Mouse (Mus musculus) intestine, postnatal 0 days (tissue): Measurements from ENCODE around the gene Neurl3. TPM values are rescaled to one million over a fixed set of nuclear protein-coding genes. Genes with fewer than 3 reads are reported as not detected.

Experiments
- ATAC-seq: fragments of 200-750 bp; cut with Nextera tagmentation; 2 replicates; pipeline ENCODE4 v1.8.0; 2017; ENCODE audit warnings: mild to moderate bottlenecking, moderate TSS enrichment, moderate library complexity
- H3K27ac ChIP-seq: fragments of 300-500 bp; sonication (generic); 2 replicates; pipeline ENCODE4 v1.5.1; 2014; ENCODE audit warnings: mild to moderate bottlenecking, low read depth, low read length, moderate library complexity
- H3K27me3 ChIP-seq: fragments of 300-500 bp; sonication (generic); replicated peaks from 2 replicates; pipeline ENCODE4 v1.6.1; 2014; ENCODE audit warnings: low read length, mixed read lengths; ENCODE audit not compliant: control insufficient read depth, insufficient read depth
- H3K36me3 ChIP-seq: fragments of 300-500 bp; sonication (generic); 2 replicates; pipeline ENCODE4 v1.6.1; 2014; ENCODE audit warnings: mild to moderate bottlenecking, moderate library complexity; ENCODE audit not compliant: control insufficient read depth, insufficient read depth
- H3K4me1 ChIP-seq: fragments of 300-500 bp; sonication (generic); replicated peaks from 2 replicates; pipeline ENCODE4 v1.6.1; 2014; ENCODE audit warnings: antibody characterized with exemption, low read length, mixed read lengths; ENCODE audit not compliant: control insufficient read depth, insufficient read depth
- H3K4me2 ChIP-seq: fragments of 300-500 bp; sonication (generic); replicated peaks from 2 replicates; pipeline ENCODE4 v1.6.1; 2014; ENCODE audit warnings: low read depth, mild to moderate bottlenecking, moderate library complexity
- H3K4me3 ChIP-seq: fragments of 300-500 bp; sonication (generic); 2 replicates; pipeline ENCODE4 v1.5.1; 2014; ENCODE audit warnings: low read depth, low read length
- H3K9ac ChIP-seq: fragments of 300-500 bp; sonication (generic); 2 replicates; pipeline ENCODE4 v1.6.1; 2014; ENCODE audit warnings: mild to moderate bottlenecking, low read depth, low read length
- H3K9me3 ChIP-seq: fragments of 300-500 bp; sonication (generic); 2 replicates; pipeline ENCODE4 v1.6.1; 2016; ENCODE audit warnings: mixed run types; ENCODE audit not compliant: control insufficient read depth
- CTCF ChIP-seq: sonication (generic); IDR thresholded peaks from 2 replicates; pipeline ENCODE4 v1.5.1; 2016; ENCODE audit warnings: low read depth, mild to moderate bottlenecking, control low read depth, antibody characterized with exemption, moderate library complexity
- WGBS: fragments of 180-500 bp; shearing (Covaris S2); extraction: QIAGEN DNeasy Blood & Tissue Kit; methylation state at CpG from one replicate; pipeline ENCODE4 v1.1.7; 2014; 5-methylcytosine and 5-hydroxymethylcytosine counted together
- polyA plus RNA-seq: library from polyadenylated mRNA; unstranded; fragments of >200 nt; fragmentation: Nextera tagmentation; extraction: Ambion mirVana; gene quantifications from 2 replicates; pipeline ENCODE4 v1.2.1, GENCODE M21; 2015

The Neurl3 gene
- polyA plus RNA-seq, 1 experiment from 2014 or later = 15.6 TPM

DNA sequence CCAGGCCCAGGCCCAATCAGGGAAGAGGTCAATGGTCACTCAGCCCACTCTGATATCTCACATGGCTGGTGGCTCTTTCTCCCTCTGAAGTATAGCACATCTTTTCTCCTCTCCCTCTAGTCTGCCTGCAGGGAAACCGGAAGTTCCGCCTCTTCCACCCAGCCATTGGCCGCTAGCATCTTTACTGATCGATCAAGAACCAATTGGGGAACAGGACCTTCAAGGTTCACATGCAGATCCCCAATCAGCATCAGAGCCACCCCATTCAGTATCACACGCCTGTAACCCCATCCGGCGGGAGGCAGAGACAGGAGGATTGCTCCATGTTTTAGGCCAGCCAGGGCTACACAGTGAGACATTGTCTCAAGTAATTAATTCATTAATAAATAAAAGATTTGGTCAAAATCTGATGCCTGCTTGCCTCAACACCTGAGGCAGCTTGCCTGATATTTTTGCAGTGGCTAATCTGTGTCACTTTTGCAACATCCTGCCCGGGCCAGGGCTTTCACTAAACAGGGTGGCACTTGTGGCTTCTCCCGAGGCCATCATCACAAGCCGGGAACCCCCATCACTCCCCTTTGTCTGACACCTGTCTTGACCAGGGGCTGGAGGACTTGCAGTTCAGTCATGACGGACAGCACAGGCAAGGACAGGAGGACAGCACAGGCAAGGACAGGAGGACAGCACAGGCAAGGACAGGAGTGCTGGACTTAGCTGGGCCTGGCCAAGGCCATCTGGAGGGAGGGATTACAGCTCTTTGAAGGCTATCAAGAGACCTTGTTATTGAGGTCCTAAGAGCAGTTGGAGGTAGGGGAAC lies 40.7 kb upstream of the Neurl3 start:
- Histone ChIP-seq H3K36me3 (no peaks in the 10 kb centered on the region), H3K4me1 (no peaks in the 10 kb centered on the region), H3K9me3 (no peaks in the 10 kb centered on the region), H3K27me3 (no peaks in the 10 kb centered on the region), H3K27ac (no peak overlapping the region), H3K9ac (no peak overlapping the region), H3K4me2 (no peak overlapping the region), H3K4me3 (no peak overlapping the region)
- no peak for TF ChIP-seq CTCF
- no peak for ATAC-seq
- 88% methylated on average over 11 of the region's 11 CpGs for WGBS

DNA sequence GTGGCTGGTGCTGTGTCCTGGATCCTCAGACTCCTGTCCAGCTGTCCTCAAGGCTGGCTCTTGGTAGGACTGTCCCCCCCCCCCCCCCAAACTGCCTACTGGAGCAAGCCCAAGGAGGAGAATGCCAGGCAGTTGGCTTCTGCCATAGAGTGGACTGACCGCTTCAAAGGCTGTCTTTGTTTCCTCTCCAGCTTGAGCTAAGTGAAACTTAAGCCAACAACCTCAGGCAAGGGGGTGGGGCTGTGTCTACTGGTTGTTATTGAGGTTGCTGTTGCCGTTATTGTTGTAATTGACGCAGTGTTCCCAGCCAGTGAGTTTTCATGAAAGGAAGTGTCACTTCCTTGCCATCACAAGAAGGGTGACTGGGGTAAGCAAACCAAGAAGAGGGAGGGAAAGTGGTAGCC lies 35.0 kb upstream of the Neurl3 start:
- Histone ChIP-seq H3K36me3 (no peaks in the 10 kb centered on the region), H3K4me3 (no peak overlapping the region), H3K9ac (no peak overlapping the region), H3K27me3 (no peaks in the 10 kb centered on the region; the same call in 1 of the 2 replicates), H3K27ac (no peak overlapping the region), H3K4me2 (peak overlapping the region; percentile 92; the same call in 1 of the 2 replicates), H3K9me3 (no peaks in the 10 kb centered on the region), H3K4me1 (no peaks in the 10 kb centered on the region)
- WGBS = 40% methylated on average over 3 of the region's 3 CpGs
- no peak for ATAC-seq
- TF ChIP-seq CTCF = no peak

DNA sequence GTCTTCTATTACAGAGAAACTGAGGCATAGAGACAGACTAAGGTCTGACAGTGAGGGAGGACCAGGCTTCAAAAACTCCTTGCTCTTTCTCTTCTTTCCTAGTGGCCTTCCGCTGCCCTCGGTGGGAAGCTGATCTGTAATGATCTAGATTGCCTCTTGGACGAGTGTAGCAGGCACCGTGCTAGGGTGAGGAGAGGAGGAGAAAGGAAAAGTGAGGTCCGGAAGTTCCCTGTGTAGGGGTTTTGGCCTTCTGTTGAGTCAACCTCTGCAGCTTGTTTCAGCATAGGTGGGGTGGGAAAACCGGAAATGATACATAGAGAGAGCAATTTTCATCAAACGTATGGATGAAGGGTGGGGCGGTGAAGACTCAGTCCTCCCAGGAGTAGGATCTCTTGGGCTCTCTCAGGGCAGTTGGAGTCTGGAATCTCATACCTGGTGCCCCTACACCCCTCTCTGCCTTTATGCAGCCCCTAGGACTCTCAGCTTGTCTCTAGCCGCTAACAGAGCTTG lies 34.5 kb upstream of the Neurl3 start:
- H3K4me3 ChIP-seq = no peak overlapping the region
- 74% methylated on average over 9 of the region's 9 CpGs for WGBS
- H3K9ac ChIP-seq = no peak overlapping the region
- no peaks in the 10 kb centered on the region for H3K36me3 ChIP-seq
- H3K27ac ChIP-seq = no peak overlapping the region
- no peak for ATAC-seq
- no peaks in the 10 kb centered on the region for H3K9me3 ChIP-seq
- TF ChIP-seq CTCF = no peak
- peak overlapping the region; percentile 92 for H3K4me2 ChIP-seq
- H3K27me3 ChIP-seq = no peaks in the 10 kb centered on the region; the same call in 1 of the 2 replicates
- H3K4me1 ChIP-seq = no peaks in the 10 kb centered on the region

DNA sequence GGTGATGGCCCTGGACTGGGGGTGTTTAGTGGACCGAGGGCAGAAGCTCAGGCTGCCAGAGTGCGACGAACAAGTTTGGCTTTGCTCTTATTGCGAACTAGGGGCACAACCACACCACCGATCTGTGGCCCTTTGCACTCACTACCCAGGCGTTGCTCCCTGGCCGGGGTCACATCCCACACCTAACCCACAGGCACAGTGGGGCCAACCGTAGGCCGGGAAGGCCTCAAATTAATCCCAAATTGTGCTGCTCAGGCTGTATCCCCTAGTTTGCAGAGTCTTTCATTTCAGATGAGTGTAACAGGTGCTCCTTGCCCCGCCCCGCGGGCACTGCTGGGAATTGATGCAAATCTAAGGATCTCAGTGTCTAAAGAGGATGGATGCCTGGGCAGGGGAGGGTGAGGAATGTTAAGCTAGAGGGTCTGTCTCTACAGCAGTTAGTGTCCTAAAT lies 34.0 kb upstream of the Neurl3 start:
- no peak overlapping the region for H3K27ac ChIP-seq
- H3K4me3 ChIP-seq = peak overlapping the region; percentile 69
- WGBS = 10% methylated on average over 12 of the region's 12 CpGs
- ATAC-seq = no peak
- no peak for TF ChIP-seq CTCF
- no peaks in the 10 kb centered on the region for H3K4me1 ChIP-seq
- H3K4me2 ChIP-seq = peak overlapping the region; percentile 92
- H3K9ac ChIP-seq = peak overlapping the region; percentile 62; the same call in 1 of the 2 replicates
- H3K36me3 ChIP-seq = no peaks in the 10 kb centered on the region
- H3K27me3 ChIP-seq = no peaks in the 10 kb centered on the region; the same call in 1 of the 2 replicates
- no peaks in the 10 kb centered on the region for H3K9me3 ChIP-seq

DNA sequence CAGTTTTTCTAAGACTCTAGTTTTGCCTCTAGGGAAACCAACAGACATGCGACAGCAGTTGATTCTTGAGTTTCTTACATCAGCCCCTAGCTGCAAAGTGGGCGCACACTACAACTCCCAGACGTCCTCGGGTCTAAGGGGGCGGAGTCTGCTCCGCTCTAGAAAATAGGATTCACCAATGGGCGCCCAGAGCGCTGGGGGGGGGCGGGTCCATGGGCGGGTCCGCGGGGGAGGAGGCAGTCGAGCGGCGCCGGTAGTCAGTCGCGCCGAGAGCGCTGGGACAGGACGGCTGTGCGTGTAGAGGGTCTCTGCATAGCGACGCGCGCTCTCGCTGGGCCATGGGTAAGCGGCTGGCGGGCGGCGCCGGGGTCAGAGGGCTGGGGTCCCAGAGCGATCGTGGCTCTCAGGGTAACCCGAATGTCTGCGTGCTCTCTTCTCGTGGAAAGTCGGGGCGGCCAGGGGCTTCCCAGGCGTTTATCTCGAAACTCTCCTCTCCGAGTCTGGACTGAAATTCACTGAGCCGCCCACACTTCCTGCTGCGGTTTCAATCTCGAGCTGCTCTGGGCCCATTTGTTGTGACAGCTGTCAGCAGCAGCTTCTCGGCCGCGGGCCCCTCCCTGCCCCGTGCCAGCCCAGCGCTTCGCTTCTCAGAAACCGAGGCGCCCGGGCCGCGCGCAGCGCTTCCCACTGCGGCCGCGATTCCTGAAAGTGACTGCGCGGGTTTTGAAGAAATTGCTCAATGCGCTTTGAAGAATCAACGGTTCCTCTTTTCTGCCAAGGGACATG lies 33.2 kb upstream of the Neurl3 start, which contains the start of gene Arid5a:
Gene Arid5a, plus strand, starts transcription at position 239 of the 786 bp plus-strand sequence.
- peaks cover 4% of the 10 kb centered on the region for H3K4me1 ChIP-seq
- peak; percentile 27 for TF ChIP-seq CTCF
- peak within 1 kb of the TSS; percentile 92 for H3K4me2 ChIP-seq
- under 1% methylated on average over 64 of the region's 65 CpGs for WGBS
- peak within 1 kb of the TSS; percentile 69 for H3K4me3 ChIP-seq
- no peaks in the 10 kb centered on the region for H3K9me3 ChIP-seq
- peak; percentile 86 for ATAC-seq
- no peaks in the 10 kb centered on the region for H3K36me3 ChIP-seq
- peak within 1 kb of the TSS; percentile 62 for H3K9ac ChIP-seq
- no peaks in the 10 kb centered on the region; the same call in 1 of the 2 replicates for H3K27me3 ChIP-seq
- peak within 1 kb of the TSS; percentile 51; the same call in 1 of the 2 replicates for H3K27ac ChIP-seq

DNA sequence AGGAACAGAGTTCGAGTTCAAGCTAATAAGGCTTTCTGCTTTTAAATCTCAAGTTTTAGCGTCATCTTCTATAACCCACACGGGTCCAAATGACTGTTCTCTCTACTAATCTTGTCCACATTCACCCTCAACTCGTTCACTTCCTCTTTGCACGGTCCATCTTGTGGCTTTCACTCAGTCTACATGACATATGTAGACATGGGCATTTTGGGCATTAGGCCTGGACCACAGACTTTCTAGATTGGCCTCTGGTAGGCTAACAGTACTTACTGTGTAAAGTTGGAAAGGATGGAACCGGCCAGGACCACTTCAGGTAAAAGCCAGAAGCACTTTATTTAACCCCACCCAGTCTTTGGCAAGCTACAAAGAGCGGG lies 32.6 kb upstream of the Neurl3 start:
- H3K4me2 ChIP-seq = no peak overlapping the region
- no peak for ATAC-seq
- 65% methylated on average over 7 of the region's 7 CpGs for WGBS
- peaks cover 3% of the 10 kb centered on the region; the same call in 1 of the 2 replicates for H3K27me3 ChIP-seq
- H3K9ac ChIP-seq = no peak overlapping the region
- no peak for TF ChIP-seq CTCF
- no peak overlapping the region; the same call in 1 of the 2 replicates for H3K4me3 ChIP-seq
- H3K9me3 ChIP-seq = no peaks in the 10 kb centered on the region
- H3K36me3 ChIP-seq = no peaks in the 10 kb centered on the region
- H3K27ac ChIP-seq = no peak overlapping the region
- peaks cover 4% of the 10 kb centered on the region for H3K4me1 ChIP-seq
